Mouse (Mus musculus): ENCODE results near the gene Polr3h.

The Polr3h gene

DNA sequence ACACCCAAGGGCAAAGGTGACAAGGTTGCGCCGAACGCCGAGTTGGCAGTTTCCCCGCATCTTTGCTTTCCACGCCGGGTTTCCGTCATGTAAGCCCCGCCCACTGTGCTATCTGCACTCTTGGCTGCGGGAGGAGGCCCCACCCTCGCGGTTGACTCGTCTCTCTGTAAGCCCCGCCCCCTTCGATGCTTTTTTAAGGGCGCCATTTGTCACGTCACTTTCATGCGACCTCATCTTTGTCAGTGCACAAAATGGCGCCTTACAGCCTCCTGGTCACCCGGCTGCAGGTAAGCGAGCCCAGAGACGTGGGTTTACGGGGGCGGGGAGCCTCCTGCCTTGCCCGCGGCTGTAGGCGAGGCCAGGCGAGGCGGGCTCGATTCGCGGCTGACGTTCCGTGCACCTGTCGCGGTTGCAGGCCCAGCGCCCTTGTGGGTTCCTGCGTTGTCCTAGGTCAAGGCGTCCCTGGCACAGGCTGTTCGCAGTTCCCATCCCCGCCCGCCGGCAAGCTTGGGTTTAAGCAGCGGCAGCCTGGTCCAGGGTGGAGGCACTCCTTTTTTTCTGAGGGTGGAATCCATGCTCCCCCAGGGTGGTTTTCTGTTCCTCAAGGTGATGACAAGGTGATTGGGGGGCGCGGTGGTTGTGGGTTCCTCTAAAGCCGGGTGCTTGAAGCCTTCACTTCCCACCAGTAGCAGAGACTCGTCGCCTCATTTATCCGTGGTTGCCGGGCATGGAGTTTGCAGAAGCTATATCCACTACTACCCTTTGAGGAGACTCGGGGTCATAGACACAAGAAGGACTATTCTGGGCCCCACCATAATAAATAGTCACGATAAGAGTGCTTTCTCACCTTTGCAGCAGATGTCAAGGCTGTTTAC is 53.5 kb downstream of the Polr3h start, which contains the start of gene Aco2:
TSS of gene Aco2 (plus strand) at position 48 of the 875 bp plus-strand sequence.
- peak; percentile 97 to 99 for DNase-seq (ENCODE audit: low spot score in 2 of 2)

DNA sequence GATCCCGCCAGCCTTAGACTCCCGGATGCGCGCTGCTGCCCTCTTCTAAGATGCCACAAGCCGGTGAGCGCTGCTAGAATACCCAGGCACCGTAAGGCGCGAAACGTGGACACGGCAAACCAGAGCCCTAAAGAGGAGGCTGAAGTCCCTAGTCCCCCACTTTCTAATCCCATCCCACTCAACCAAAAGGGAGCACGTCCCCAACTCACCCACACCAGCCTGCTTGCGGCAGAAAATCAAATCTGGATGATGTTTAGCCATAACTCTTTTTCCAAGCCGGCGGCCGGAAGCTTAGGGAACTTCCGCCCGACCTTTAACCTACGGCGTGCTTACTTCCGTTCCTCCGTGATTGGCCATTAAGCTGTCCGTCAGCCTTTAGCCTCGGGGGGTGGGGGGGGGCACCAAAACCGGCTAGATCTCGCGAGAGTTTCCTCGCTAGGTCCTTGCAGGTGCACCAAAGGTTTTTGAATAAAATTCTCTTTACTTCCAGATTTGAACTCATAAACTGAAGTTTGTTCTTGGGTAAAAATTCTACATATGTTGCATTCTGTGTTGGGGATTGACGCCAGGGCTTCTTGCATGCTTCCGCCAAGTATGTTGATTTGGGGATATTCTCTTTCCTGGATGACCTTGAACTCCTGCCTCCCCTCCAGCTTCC is 54.3 kb downstream of the Polr3h start, which contains the start of gene Phf5a:
TSS of gene Phf5a (minus strand) at position 308 of the 658 bp plus-strand sequence.
- DNase-seq (ENCODE audit: low spot score in 2 of 2), result peak; percentile 77 to 86

DNA sequence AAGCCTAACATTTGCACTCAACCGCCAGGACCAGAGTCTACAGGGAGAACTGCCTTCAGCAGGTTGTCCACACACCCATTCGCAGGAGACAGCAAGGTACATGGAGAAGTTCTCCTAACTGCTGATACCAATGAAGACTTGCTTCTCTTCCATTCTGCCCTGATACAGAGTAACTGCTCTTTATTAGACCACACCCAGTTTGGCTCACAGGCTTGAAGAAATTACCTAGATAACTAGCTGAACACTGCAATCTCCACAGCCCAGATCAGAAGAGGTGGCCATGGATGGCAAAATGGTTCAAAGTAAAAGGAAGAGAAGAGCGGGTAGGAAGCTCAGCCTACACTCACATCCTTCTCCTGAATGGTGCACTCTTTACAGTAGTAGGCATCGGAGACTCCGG is 56.1 kb downstream of the Polr3h start:
- no peak for DNase-seq (ENCODE audit: low spot score in 2 of 2)

DNA sequence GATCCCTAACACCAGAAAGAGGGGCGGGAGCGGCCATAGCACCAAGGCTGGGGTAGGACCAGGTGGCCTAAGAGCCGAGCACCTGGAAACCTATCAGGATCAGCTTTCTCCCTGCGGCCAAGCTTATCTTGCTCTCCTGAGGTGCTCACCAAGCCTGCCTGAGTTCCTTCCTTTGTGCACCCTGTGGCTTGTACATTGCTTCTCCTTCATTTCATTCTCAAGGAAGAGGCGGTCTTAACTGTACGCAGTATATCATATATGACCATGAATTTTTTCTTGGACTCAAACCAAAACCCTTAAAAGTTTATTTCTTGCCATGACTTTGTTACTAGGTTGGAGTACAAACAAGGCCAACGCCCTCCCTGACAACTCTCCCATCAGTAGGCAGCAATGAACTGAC is 61.8 kb downstream of the Polr3h start:
- DNase-seq (ENCODE audit: low spot score in 2 of 2), result no peak

DNA sequence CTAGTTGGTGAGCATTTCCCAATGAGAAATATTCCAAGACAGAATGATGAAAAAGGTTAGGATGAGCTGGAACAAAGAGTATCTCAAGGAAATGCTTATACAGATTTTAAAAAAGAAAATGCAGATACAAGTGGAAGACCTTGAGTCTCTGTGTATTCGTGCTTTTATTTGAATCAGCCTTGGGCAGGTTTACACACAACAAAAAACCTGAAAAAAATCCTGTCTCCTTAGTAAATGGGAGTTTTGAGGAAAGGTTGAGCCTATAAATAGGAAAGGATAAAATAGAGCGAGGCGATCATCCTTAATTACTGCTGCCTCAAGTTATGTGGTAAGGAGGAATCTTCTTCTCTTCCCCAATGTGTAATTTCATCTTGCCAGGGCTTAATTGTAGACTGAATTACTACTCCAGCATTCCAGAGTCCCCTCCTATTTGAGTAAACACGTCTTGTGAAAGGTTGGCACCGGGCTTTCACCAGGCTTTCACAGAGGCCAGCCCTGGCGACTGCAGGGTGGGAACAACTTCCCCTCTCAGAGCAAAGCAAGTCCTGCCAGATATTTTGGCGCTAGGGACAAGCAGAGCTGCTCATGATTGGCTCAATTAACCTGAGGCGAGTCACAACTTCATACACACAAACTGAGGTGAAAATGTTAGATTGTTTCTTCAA is 65.4 kb downstream of the Polr3h start:
- DNase-seq (ENCODE audit: low spot score in 2 of 2), result no peak

DNA sequence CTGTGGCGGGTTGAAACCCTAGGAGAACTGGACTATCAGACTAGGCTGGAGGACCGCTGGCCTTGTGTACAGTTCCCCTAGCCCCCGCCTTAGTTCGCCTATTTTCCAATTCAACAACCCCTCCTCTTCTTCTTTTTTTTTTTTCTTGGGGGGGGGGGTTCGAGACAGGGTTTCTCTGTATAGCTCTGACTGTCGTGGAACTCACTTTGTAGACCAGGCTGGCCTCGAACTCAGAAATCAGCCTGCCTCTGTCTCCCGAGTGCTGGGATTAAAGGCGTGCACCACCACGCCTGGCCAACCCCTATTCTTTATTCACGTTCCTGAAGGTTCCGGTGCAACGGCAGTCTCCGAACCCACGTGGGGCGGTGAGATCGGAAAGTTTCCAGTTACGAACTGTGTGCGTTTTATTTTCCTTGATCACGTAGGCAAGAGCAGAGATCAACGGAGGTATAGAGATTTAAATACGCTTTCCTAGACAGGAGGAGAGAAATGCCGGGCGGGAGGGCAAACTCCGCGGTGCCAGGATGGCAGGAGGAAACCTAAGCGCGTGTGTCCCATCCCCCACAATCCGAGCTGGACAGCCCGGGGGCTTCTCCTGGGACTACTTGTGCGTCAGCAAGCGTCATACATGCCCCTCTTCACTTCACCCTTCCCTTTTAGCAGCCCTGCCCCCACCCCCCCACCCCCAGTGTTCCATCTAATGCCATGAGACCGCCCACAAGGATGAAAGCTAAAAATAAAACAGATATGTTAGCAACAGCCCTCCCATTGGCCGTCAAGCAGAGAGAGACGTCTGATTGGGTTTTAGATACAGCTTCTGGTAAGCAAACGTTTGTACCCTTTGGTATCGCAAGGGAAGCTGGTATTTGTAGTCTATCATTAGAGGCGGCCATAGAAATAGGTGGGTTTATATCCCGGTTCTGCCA is 66.4 kb downstream of the Polr3h start:
- peak; percentile 65 to 69 for DNase-seq (ENCODE audit: low spot score in 2 of 2)

DNA sequence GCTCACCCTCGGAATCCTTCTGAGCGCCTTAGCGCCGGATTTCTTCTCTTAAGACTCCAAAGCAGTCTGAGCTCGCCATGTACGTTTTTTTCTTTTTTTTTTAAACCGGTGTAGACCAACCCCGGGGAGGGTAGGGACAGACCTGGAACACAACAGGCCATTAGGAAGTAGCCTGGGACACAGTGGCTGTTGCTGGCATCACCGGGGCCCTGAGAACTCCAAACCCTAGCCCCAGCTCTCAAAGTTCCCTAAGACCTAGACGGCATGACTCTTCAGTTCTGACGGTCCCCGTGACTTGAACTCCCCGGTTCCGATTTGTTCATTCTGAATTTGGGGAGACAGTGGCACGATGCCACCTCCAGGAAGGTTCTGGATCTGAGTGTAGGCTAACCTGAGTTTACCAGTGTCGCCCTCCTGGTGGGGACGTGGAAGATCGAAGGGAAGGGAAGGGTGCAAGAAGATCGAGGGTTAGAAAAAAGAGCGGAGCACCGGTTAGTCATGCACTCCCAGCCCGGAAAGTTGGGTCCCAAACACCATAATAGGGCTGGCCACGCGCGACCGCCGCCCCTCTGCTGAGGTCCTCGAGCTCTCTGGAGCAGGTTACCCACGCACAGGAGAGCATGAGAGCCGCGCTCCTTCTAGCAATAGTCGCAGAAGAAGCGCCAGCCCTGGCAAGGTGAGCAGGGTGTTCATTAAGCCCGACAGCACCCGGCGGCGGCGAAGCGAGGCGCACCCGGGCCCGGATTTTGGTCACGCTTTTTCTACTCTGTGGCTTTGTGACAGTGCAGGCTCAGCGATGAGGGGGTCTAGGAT is 67.3 kb downstream of the Polr3h start, which contains the start of gene Tob2:
TSS of gene Tob2 (minus strand) at position 280 of the 813 bp plus-strand sequence.
- peak in 1 of 2 experiments; percentile 56 for DNase-seq (ENCODE audit: low spot score in 2 of 2)

DNA sequence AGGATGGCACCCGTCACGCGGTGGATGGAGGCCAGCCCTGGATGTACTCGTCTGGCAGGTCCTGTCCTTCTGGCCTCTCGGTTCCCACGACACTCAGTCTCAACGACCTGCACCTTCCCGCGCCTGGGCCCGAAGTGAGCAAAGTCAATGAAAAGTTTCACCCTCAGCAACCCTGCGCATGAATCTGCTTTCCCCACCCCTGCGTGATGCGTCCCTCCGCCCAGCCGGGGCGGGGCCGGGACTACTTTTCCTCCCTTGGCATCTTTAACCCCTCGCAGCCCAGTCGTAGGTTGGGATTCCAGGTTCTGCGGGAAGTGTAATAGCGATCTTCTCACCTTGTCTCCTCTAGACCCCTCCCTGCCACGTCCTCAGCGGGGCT is 67.9 kb downstream of the Polr3h start:
- DNase-seq (ENCODE audit: low spot score in 2 of 2), result peak; percentile 90 to 93

DNA sequence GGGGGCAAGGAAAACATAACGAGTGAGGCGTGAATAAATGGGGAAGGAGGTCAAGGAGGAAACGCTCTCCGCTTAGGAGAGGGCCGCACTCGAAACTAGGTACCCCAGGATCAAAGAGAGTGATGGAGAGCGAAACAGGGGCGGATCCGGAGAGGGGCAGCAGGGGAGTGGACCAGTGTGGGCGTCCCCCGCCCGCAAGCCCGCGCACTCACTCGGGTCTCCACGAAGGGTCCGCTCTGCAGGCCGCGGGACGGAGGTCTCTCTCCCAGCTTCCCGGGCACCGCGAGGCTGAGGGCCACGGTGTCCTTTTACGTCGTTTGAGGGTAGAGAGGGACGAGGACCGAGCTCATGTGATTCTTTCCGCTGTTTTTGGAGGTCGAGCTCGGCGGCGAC is 68.3 kb downstream of the Polr3h start:
- DNase-seq (ENCODE audit: low spot score in 2 of 2), result peak in 1 of 2 experiments; percentile 53

DNA sequence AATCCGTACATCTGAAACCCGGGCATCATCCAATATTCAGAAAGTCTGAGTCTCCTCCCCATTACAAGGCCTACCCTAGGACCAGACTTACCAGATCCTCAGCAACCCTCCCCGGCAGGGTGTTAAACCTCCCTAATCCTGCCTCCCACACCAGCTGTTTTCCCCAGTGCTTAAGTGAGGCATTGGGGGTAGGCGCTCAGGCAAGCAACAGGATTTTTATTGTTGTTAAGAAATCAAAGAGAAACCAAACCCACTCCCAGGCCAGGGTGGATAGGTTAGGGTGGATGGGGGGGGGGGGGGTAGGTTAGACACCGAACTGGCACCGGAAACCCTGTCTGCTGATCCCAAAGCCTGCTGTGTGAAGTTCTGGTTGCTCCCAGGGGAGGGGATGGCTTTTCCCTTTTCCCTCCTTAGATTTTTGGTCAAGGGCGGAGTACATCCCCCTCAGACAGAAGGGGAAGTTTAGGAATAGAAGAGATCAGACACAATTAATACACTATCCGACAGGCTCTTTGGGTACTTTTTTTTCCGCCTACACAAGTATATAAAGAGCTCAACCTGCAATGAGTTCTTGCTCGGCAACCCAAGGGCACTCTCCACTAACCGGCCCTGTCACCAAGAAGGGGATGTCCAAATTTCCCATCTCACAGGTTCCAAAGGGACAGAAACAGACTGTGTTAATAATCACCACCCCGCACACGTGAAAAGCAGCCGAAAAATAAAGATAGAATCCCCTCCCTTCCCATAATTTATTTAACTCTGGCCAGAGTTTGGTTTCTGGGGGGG is 68.9 kb downstream of the Polr3h start:
- no peak for DNase-seq (ENCODE audit: low spot score in 2 of 2)

DNA sequence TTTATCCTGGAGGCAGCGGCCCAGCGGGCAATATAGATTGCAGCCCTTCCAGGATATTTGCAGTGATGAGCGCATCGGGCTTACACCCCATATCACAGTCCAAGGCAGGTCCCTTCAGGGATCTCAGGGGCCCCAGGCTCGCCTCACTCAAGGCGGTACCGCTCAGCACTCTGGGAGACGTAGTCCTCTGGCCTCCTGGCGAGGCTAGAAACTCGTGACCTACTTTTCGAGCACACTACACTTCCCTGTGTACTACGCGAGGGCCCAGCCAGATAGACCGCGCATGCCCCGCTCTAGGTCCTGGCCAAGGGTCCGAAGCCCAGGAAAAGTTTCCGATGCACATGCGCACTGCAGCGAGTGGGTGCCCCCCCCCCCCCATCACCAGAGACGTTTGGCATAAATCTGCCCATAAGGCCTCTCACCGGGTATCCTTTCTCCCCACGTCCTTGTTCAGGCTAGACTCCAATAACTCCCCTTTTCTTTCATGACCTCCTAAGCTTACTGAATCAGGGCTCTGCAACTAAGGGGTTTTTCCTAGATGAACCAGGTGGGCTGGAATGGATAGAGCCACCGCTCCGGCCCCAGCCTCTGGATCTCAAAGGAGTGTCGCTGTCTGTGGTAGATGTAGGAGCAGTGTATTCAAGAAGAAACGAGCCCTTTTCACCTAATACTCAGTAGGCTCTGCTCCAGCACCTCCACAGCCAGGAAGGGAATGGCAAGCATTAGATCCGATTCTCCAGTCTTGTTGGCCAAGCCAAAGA is 69.8 kb downstream of the Polr3h start:
- DNase-seq (ENCODE audit: low spot score in 2 of 2), result peak; percentile 77 to 80

DNA sequence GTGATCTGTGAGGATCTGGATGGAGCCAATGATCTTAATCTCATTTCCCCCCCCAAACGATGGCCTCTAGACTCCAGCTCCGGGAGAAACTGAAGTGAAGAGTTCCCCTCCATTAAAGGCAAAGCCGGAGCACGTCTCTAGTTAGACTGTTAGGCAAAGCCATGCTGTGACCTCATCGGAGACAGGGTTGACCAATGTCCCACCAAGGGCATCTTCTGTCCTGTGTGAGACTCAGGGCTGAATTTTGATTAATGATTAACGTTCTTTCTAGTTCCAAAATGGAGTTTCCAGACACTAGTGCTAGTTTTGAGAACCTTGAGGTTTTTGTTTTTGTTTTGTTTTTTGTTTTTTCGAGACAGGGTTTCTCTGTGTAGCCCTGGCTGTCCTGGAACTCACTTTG is 73.0 kb downstream of the Polr3h start:
- DNase-seq (ENCODE audit: low spot score in 2 of 2), result no peak

DNA sequence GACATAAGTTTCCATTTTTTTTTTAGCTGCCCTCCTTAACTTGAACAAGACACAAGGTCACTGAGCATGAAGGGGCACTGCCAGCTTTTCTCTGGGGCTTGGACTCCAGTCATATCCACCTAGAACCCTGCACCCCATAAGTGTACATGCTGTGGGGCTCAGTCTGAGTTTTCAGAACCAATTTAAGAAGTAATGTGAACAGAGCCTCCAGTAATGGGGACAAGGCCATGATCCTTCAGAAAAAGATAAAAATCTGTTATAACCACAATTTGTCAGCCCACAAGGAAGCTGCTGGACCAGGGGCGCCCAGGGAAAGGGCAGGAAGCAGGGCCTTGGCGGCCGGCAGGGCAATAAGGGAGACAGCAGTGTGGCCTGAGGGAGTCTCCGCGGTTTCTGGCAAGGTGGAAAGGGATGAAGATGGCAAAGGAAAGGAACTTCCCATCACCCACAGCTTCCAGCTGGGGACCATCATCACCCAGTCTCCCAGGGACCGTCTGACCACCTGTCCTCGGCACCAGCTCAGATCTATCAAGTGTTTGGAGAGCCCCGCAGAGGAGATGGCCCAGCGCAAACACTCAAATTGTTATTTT is 73.5 kb downstream of the Polr3h start:
- DNase-seq (ENCODE audit: low spot score in 2 of 2), result no peak

DNA sequence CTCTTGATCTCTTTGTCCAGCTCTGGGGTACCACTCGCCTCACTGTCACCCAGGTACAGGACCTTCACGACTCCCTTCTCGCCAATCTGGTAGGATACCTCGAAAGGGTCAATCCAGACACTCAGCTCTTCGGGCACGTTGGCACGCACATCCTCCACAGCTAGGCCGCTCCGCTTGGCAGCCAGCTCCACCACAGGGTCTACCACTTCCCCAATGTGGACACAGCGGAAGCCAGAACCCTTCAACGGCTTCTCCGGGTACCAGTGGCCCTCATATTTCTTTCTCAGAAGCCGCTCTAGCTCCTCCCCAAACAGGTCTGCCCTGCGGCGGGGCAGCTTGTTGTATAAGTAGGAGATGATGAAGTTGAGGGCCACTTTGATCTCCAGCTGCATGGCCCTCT is 74.7 kb downstream of the Polr3h start:
- no peak for DNase-seq (ENCODE audit: low spot score in 2 of 2)

DNA sequence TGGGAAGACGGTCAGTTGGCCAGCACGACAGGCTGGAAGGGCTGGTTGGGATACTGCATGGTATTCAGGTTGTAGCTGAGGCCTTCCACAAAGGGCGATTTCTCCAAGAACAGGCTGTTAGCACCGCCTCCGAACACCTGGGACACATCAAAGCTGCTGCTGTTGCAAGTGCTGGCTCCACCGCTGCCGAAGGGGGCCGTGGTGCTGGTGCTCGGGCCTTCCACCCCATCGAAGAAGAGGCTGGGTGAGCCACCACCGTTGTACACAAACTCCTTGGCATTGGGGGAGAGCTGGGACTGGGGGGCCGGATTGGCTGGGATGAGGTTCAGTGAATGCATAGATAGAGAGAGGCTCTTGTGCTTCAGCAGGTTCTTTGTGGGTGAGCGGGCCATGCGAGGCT is 75.3 kb downstream of the Polr3h start:
- DNase-seq (ENCODE audit: low spot score in 2 of 2), result no peak

DNA sequence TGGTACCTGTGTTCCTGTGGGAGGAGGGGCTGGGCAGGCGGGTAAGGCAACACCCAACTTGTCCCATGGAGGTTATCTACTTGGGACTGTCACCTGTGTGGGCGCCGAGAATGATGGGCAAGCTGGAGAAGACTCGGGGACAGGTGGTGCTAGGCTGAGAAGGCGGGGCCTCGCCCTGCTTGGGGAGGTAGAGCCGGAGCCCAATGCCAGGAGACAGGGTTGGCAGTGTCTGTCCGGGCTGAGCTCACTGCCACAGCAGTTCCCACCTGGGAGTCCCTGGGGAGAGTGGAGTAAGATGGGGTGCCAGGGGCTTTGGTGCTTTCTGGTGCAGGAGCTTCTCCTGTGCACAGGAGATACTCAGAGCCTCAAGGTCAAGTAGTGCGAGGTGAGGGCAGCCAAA is 76.9 kb downstream of the Polr3h start:
- DNase-seq (ENCODE audit: low spot score in 2 of 2), result no peak

DNA sequence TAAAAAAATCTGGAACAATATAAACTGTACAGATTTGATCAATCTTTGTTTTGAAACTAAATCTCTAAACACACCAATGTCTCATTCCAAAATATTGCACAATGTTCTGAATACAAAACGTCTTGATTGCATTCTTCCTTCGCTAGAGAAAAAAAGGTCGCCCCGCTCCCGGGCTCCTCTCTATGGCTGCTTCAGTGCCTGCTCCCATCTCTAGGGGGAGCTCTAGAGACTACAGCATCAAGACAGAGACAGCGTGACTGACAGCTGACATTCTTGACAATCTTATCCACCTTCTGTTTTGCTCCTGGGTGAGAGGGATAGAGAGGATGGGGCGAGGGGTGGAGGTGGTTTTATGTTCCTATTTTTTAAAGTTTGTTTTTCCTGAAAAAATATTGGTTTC is 77.7 kb downstream of the Polr3h start:
- no peak for DNase-seq (ENCODE audit: low spot score in 2 of 2)

DNA sequence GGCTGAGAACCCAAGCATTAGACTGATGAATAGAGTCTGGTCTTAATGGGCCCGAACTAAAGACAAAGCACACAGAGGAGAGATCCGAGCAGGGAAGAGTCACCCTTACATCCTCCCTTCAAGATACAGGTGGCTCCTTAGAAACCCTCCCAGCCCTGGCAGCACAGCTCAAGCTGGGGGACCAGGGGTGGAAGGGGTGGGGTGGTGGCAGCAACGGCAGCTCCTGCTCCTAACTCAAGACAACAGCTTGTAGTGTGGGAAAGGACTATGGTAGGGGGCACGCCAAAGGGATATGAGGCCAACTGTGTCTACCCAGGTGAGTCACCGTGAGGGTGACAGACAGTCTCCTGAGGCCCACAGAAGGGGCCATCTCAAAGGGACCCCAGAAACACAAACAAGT is 78.2 kb downstream of the Polr3h start:
- no peak for DNase-seq (ENCODE audit: low spot score in 2 of 2)

DNA sequence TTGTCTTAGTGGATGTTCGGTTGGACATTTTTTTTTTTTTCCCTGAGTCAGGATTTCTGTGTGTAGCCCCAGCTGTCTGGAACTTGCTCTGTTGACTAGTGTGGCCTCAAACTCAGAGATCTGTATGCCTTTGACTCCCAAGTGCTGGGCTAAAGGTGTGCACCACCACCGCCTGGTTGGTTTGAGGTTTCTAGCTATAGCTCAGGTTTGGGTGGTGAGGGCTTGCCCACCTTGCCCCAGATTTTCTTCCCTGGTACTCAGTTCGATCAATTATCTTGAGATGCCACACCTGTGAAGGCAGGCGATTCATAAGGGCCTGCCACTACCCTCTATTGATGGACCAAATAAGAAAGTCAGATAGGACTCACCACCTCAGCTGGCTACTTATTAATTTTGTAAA is 78.9 kb downstream of the Polr3h start:
- no peak for DNase-seq (ENCODE audit: low spot score in 2 of 2)

All from urinary bladder, postnatal 4 days (tissue).